Mouse (Mus musculus) midbrain, postnatal 0 days (tissue): ENCODE measurements around the gene Fras1. TPM values are rescaled to one million over a fixed set of nuclear protein-coding genes. Genes with fewer than 3 reads are reported as not detected.
A peak's percentile ranks its signal among the peaks of the same experiment; 100 is the strongest.

Experiments used
- ATAC-seq: fragments of 200-750 bp; cut with Nextera tagmentation; 2 replicates; pipeline ENCODE4 v1.8.0; 2017; ENCODE audit warnings: moderate number of reproducible peaks, mild to moderate bottlenecking, moderate TSS enrichment, moderate library complexity; ENCODE audit not compliant: low FRiP score
- DNase-seq: peaks from one replicate; pipeline ENCODE4 v3.0.0-alpha.2; 2015; ENCODE audit warnings: low spot score
- H3K27ac ChIP-seq: fragments of 300-500 bp; sonication (generic); 2 replicates; pipeline ENCODE4 v1.5.1; 2014; ENCODE audit warnings: low read depth, mild to moderate bottlenecking, low read length, mixed read lengths
- H3K27me3 ChIP-seq: fragments of 300-500 bp; sonication (generic); 2 replicates; pipeline ENCODE4 v1.6.1; 2014; ENCODE audit warnings: low read length, control low read depth, mixed read lengths; ENCODE audit not compliant: insufficient read depth
- H3K36me3 ChIP-seq: fragments of 300-500 bp; sonication (generic); 2 replicates; pipeline ENCODE4 v1.6.1; 2014; ENCODE audit warnings: low read length, control low read depth, mixed read lengths; ENCODE audit not compliant: insufficient read depth
- H3K4me1 ChIP-seq: fragments of 300-500 bp; sonication (generic); 2 replicates; pipeline ENCODE4 v1.6.1; 2014; ENCODE audit warnings: mild to moderate bottlenecking, control low read depth, antibody characterized with exemption, low read length, mixed read lengths; ENCODE audit not compliant: insufficient read depth
- H3K4me2 ChIP-seq: fragments of 300-500 bp; sonication (generic); 2 replicates; pipeline ENCODE4 v1.6.1; 2014; ENCODE audit warnings: low read depth, mild to moderate bottlenecking, low read length, mixed read lengths; ENCODE audit not compliant: poor library complexity, severe bottlenecking
- H3K4me3 ChIP-seq: fragments of 300-500 bp; sonication (generic); 2 replicates; pipeline ENCODE4 v1.5.1; 2014; ENCODE audit warnings: low read depth, mild to moderate bottlenecking, low read length, moderate library complexity
- H3K9ac ChIP-seq: fragments of 300-500 bp; sonication (generic); replicated peaks from 2 replicates; pipeline ENCODE4 v1.6.1; 2014; ENCODE audit warnings: mild to moderate bottlenecking, low read length, moderate library complexity, mixed read lengths; ENCODE audit not compliant: poor library complexity, severe bottlenecking
- H3K9me3 ChIP-seq: fragments of 300-500 bp; sonication (generic); 2 replicates; pipeline ENCODE4 v1.6.1; 2016; ENCODE audit warnings: low read length, control low read depth
- CTCF ChIP-seq: IDR thresholded peaks from 2 replicates; pipeline ENCODE4 v1.5.1; 2016; ENCODE audit warnings: antibody characterized with exemption, mild to moderate bottlenecking
- WGBS: fragments of 180-500 bp; shearing (Covaris S2); extraction: QIAGEN DNeasy Blood & Tissue Kit; methylation state at CpG from one replicate; pipeline ENCODE4 v1.1.7; 2014; 5-methylcytosine and 5-hydroxymethylcytosine counted together
- polyA plus RNA-seq: library from polyadenylated mRNA; unstranded; fragments of >200 nt; fragmentation: Nextera tagmentation; extraction: Ambion mirVana; gene quantifications from 2 replicates; pipeline ENCODE4 v1.2.1, GENCODE M21; 2015
- total RNA-seq: library from RNA; depleted of rRNA; stranded (reverse); fragments of >200 nt; gene quantifications from 2 replicates; pipeline ENCODE4 v1.2.3, GENCODE M21; 2014

Fras1 gene
- total and polyA plus RNA-seq, 2 experiments from 2014 or later = 2.3 to 7.3 TPM

GRCm38 (mm10) chr5:96579938-96580337, 206.2 kb downstream of the Fras1 start:
- ATAC-seq = peak; percentile 47; the same call in 1 of the 2 replicates
- no peak overlapping the region for H3K4me2 ChIP-seq
- no peak for TF ChIP-seq CTCF
- H3K4me3 ChIP-seq = no peak overlapping the region
- no peaks in the 10 kb centered on the region for H3K27me3 ChIP-seq
- H3K36me3 ChIP-seq = no peaks in the 10 kb centered on the region
- DNase-seq = no peak
- H3K9me3 ChIP-seq = no peaks in the 10 kb centered on the region
- no peak overlapping the region for H3K9ac ChIP-seq
- 76% methylated on average over 5 of the region's 5 CpGs for WGBS
- no peak overlapping the region for H3K27ac ChIP-seq
- no peaks in the 10 kb centered on the region for H3K4me1 ChIP-seq

DNA sequence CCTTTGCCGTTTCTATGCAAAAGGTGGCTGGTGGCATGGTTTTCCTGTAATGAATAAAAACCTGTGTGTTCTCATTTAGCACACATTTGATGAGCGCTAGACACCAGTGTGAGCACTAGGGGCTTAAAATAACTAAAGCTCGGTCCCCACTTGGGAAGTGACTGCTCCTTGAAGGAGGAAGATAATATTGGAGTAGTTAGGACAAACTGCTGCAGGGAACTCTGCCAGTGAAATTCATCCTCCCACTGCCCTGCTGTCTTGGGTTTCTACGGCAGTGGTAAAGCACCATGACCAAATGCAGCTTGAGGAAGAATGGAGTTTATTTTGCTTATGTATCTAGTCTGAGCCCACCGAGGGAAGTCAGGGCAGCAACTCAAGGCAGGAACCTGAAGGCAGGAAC, 211.0 kb downstream of the Fras1 start:
- Histone ChIP-seq H3K9ac (no peak overlapping the region), H3K36me3 (no peaks in the 10 kb centered on the region), H3K27ac (no peak overlapping the region), H3K27me3 (no peaks in the 10 kb centered on the region), H3K4me1 (no peaks in the 10 kb centered on the region), H3K4me3 (no peak overlapping the region), H3K4me2 (no peak overlapping the region), H3K9me3 (no peaks in the 10 kb centered on the region)
- 87% methylated on average over 5 of the region's 5 CpGs for WGBS
- TF ChIP-seq CTCF = no peak
- ATAC-seq (no peak), DNase-seq (no peak)

- WGBS = 96% methylated on average over 6 of the region's 6 CpGs
- H3K36me3 ChIP-seq = no peaks in the 10 kb centered on the region
- no peak for TF ChIP-seq CTCF
These were observed 216.9 kb downstream of the Fras1 start for GRCm38 (mm10) chr5:96590621-96591020.

GRCm38 (mm10) chr5:96595793-96596192, 222.0 kb downstream of the Fras1 start:
- H3K27ac ChIP-seq = no peak overlapping the region
- no peak overlapping the region for H3K9ac ChIP-seq
- ATAC-seq = no peak
- no peaks in the 10 kb centered on the region for H3K4me1 ChIP-seq
- H3K27me3 ChIP-seq = no peaks in the 10 kb centered on the region
- TF ChIP-seq CTCF = no peak
- H3K36me3 ChIP-seq = no peaks in the 10 kb centered on the region
- H3K4me2 ChIP-seq = no peak overlapping the region
- H3K9me3 ChIP-seq = no peaks in the 10 kb centered on the region
- DNase-seq = no peak
- WGBS = 90% methylated on average over 5 of the region's 5 CpGs
- H3K4me3 ChIP-seq = no peak overlapping the region

More at GRCm38 (mm10) chr5:96590621-96591020, 216.9 kb downstream of the Fras1 start:
- H3K4me1 ChIP-seq = no peaks in the 10 kb centered on the region
- H3K9me3 ChIP-seq = no peaks in the 10 kb centered on the region
- no peaks in the 10 kb centered on the region for H3K27me3 ChIP-seq
- H3K4me2 ChIP-seq = no peak overlapping the region
- H3K4me3 ChIP-seq = no peak overlapping the region
- H3K9ac ChIP-seq = no peak overlapping the region
- ATAC-seq (no peak), DNase-seq (no peak)
- no peak overlapping the region for H3K27ac ChIP-seq

DNA sequence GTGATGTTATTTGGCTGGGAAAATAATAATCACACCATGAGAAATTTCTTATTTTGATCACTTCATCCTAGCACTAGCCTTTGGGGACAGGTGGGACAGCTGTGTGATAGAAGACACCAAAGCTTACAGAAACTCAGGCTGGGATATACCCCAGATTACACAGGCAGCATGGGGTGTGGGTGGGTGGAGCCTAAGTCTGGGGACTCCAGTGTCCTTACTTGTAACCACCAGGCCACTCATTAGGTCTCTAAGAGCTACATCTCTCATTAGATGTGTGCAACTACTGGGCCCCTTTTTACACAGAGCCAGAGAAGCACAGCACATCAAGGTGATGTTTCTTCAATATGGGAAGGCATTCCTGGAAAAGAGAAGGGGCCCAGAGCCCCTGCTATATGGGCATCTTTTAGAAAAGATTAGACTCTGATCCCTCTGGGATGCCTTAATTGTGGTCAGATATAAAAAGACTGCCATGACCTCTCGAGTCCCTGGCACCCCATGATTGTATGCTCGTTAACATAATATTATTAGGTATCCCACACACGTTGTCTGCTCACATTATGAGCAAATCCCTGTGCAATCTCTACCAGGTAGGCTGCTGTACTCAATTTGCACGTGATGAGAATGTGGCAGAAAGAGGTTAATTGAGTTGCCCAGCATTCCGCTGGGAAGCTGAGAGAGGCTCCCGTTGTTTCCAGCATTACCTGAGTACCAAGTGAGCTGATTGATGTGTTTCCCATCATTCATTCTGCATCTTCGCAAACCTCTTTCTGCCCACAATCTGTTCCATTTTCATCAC, 230.4 kb downstream of the Fras1 start:
- TF ChIP-seq CTCF = no peak
- no peak overlapping the region for H3K4me3 ChIP-seq
- H3K36me3 ChIP-seq = no peaks in the 10 kb centered on the region
- H3K9ac ChIP-seq = no peak overlapping the region
- no peaks in the 10 kb centered on the region for H3K4me1 ChIP-seq
- H3K27ac ChIP-seq = no peak overlapping the region
- ATAC-seq (no peak), DNase-seq (peak; percentile 23)
- H3K4me2 ChIP-seq = no peak overlapping the region
- WGBS = 57% methylated on average over 7 of the region's 7 CpGs
- H3K9me3 ChIP-seq = no peaks in the 10 kb centered on the region
- no peaks in the 10 kb centered on the region for H3K27me3 ChIP-seq

DNA sequence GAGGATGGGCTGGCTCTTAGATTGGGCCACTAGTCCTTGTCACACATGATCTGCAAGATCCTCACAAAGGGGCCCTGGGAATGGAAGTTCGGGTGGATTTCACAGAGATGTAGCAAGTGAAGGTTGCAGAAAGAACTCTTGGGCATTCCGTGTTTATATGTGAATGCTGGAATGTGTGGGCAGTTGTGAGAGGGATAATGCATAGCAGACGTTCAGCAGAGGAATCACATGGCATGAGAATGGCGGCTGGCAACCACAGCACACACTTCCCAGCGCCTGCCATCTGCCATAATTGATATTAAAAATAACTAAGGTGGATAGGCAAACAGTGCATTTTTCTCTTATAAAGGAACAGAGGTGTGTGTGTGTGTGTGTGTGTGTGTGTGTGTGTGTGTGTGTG, 234.3 kb downstream of the Fras1 start:
- WGBS = 85% methylated on average over 5 of the region's 5 CpGs
- ATAC-seq (no peak), DNase-seq (no peak)
- Histone ChIP-seq H3K27ac (no peak overlapping the region), H3K9me3 (no peaks in the 10 kb centered on the region), H3K36me3 (no peaks in the 10 kb centered on the region), H3K9ac (no peak overlapping the region), H3K4me3 (no peak overlapping the region), H3K4me1 (no peaks in the 10 kb centered on the region), H3K27me3 (no peaks in the 10 kb centered on the region), H3K4me2 (no peak overlapping the region)
- no peak for TF ChIP-seq CTCF
